8 mouse cellular contexts compared by ENCODE assay signal in genomic region chr7:110727049-110727448, GRCm38 (mm10). TPM values are rescaled to one million over a fixed set of nuclear protein-coding genes. Genes with fewer than 3 reads are reported as not detected.
DNase-seq lines count a peak whose midpoint lies in the region; ATAC-seq and TF ChIP-seq lines count a peak whose summit lies in the region.

No protein-coding gene starts in this region.

- no peaks in the 10 kb centered on the region for H3K36me3 ChIP-seq in heart, postnatal 0 days (replicated peaks; ENCODE audit: control insufficient read depth, insufficient read depth, low read length)
- no peaks in the 10 kb centered on the region for H3K36me3 ChIP-seq in heart, embryonic 11.5 days (ENCODE audit: control insufficient read depth, insufficient read depth, low read length)
- H3K36me3 ChIP-seq in hindbrain, postnatal 0 days (ENCODE audit: insufficient read depth, low read length) = no peaks in the 10 kb centered on the region
- no peaks in the 10 kb centered on the region for H3K36me3 ChIP-seq in midbrain, embryonic 16.5 days (ENCODE audit: control insufficient read depth, insufficient read depth, low read length)

- TF ChIP-seq CTCF in heart, postnatal 0 days (IDR thresholded peaks at IDR 0.05; ENCODE audit: low read depth) = peak; percentile 96
- peak; percentile 96 for TF ChIP-seq CTCF in hindbrain, postnatal 0 days (IDR thresholded peaks at IDR 0.05; ENCODE audit: low read depth)

- no peak overlapping the region for H3K4me2 ChIP-seq in heart, postnatal 0 days (ENCODE audit: low read depth, low read length)
- no peak overlapping the region for H3K4me2 ChIP-seq in heart, embryonic 11.5 days
- H3K4me2 ChIP-seq in hindbrain, postnatal 0 days (ENCODE audit: low read depth, low read length) = no peak overlapping the region
- no peak overlapping the region for H3K4me2 ChIP-seq in midbrain, embryonic 16.5 days (ENCODE audit: low read length)

- TF ChIP-seq EP300 in heart, postnatal 0 days (IDR thresholded peaks at IDR 0.05; ENCODE audit: low read depth) = no peak

- H3K4me3 ChIP-seq in heart, postnatal 0 days (ENCODE audit: low read depth, low read length) = no peak overlapping the region
- H3K4me3 ChIP-seq in heart, embryonic 11.5 days (ENCODE audit: low read depth, low read length) = no peak overlapping the region
- H3K4me3 ChIP-seq in hindbrain, postnatal 0 days (ENCODE audit: low read length) = no peak overlapping the region
- H3K4me3 ChIP-seq in midbrain, embryonic 16.5 days (ENCODE audit: low read depth, low read length) = no peak overlapping the region

- DNase-seq in heart, postnatal 0 days (ENCODE audit: low spot score) = peak; percentile 88
- peak; percentile 78 for DNase-seq in R1 (ENCODE audit: low read depth, low spot score)
- DNase-seq in embryo, embryonic 10.5 days (ENCODE audit: low spot score) = peak; percentile 89
- DNase-seq in hindbrain, postnatal 0 days (ENCODE audit: low spot score) = peak; percentile 93
- peak; percentile 61 for DNase-seq in left cerebral cortex, postnatal 4 days
- peak; percentile 5 to 69 for DNase-seq in thymus, postnatal 10 days (ENCODE audit: low spot score in 2 of 2)

- H3K9ac ChIP-seq in heart, postnatal 0 days (replicated peaks; ENCODE audit: low read depth, low read length) = no peak overlapping the region
- no peak overlapping the region for H3K9ac ChIP-seq in heart, embryonic 11.5 days (ENCODE audit: low read depth, low read length)
- no peak overlapping the region for H3K9ac ChIP-seq in hindbrain, postnatal 0 days (replicated peaks; ENCODE audit: low read length)
- H3K9ac ChIP-seq in midbrain, embryonic 16.5 days (ENCODE audit: low read depth, low read length) = 0 out of 2 replicates have a peak overlapping the region, but pooled peaks have one; percentile 21

- no peaks in the 10 kb centered on the region for H3K27me3 ChIP-seq in heart, postnatal 0 days (ENCODE audit: control insufficient read depth, insufficient read depth, low read length)
- no peaks in the 10 kb centered on the region for H3K27me3 ChIP-seq in heart, embryonic 11.5 days (ENCODE audit: control insufficient read depth, insufficient read depth, low read length)
- H3K27me3 ChIP-seq in hindbrain, postnatal 0 days (ENCODE audit: insufficient read depth, low read length) = no peaks in the 10 kb centered on the region
- no peaks in the 10 kb centered on the region for H3K27me3 ChIP-seq in midbrain, embryonic 16.5 days (ENCODE audit: control insufficient read depth, insufficient read depth, low read depth, low read length)

- WGBS in heart, postnatal 0 days = 25% methylated on average over 2 of the region's 2 CpGs
- WGBS in heart, embryonic 11.5 days (ENCODE audit: insufficient replicate concordance) = 32% methylated on average over 2 of the region's 2 CpGs
- WGBS in hindbrain, postnatal 0 days = 40% methylated on average over 2 of the region's 2 CpGs
- WGBS in midbrain, embryonic 16.5 days = 26% methylated on average over 2 of the region's 2 CpGs

- 0 out of 2 replicates have a peak, but pooled peaks have one; percentile 36 for ATAC-seq in heart, postnatal 0 days (ENCODE audit: insufficient read depth, low read depth)
- no peak for ATAC-seq in heart, embryonic 11.5 days (replicated peaks; ENCODE audit: insufficient number of reproducible peaks, low FRiP score, low TSS enrichment)
- peak; percentile 61 for ATAC-seq in hindbrain, postnatal 0 days
- ATAC-seq in midbrain, embryonic 16.5 days = peak; percentile 68; the same call in 1 of the 2 replicates

- H3K9me3 ChIP-seq in heart, postnatal 0 days (replicated peaks; ENCODE audit: control insufficient read depth, low read length) = no peaks in the 10 kb centered on the region
- H3K9me3 ChIP-seq in heart, embryonic 11.5 days (replicated peaks; ENCODE audit: control insufficient read depth, low read length) = no peaks in the 10 kb centered on the region
- H3K9me3 ChIP-seq in hindbrain, postnatal 0 days (ENCODE audit: low read length) = no peaks in the 10 kb centered on the region
- H3K9me3 ChIP-seq in midbrain, embryonic 16.5 days (replicated peaks; ENCODE audit: control insufficient read depth, low read length, poor library complexity, severe bottlenecking) = no peaks in the 10 kb centered on the region

- intact Hi-C loops in left cerebral cortex, postnatal 4 days (cut with DNase I) = loop anchor here (1.0 kb wide), 1 partner anchor 74 kb away; no protein-coding TSS in a partner anchor

- H3K27ac ChIP-seq in heart, postnatal 0 days (ENCODE audit: low read depth) = no peak overlapping the region
- no peak overlapping the region for H3K27ac ChIP-seq in heart, embryonic 11.5 days (ENCODE audit: low read depth, low read length)
- H3K27ac ChIP-seq in hindbrain, postnatal 0 days = no peak overlapping the region
- no peak overlapping the region for H3K27ac ChIP-seq in midbrain, embryonic 16.5 days (ENCODE audit: low read length)

- H3K4me1 ChIP-seq in heart, postnatal 0 days (ENCODE audit: control insufficient read depth, insufficient read depth) = no peaks in the 10 kb centered on the region
- H3K4me1 ChIP-seq in heart, embryonic 11.5 days (ENCODE audit: control insufficient read depth, insufficient read depth, low read length) = no peaks in the 10 kb centered on the region
- H3K4me1 ChIP-seq in hindbrain, postnatal 0 days (ENCODE audit: insufficient read depth, low read length) = peaks cover 3% of the 10 kb centered on the region; the same call in 1 of the 2 replicates
- H3K4me1 ChIP-seq in midbrain, embryonic 16.5 days (ENCODE audit: control insufficient read depth, insufficient read depth, low read length) = peaks cover 4% of the 10 kb centered on the region; the same call in 1 of the 2 replicates

RNA-seq across cellular contexts. Expression of gene Ampd3, which starts 41.0 kb away (rescaled TPM):
- 12.2 and 19.7 TPM in 2 replicates for total RNA-seq in heart, postnatal 0 days (2014; rRNA removed; ENCODE audit: low replicate concordance)
- polyA plus RNA-seq in heart, postnatal 0 days (2015; fragmentation: Nextera tagmentation; extraction: Ambion mirVana) = 12.8 and 15.6 TPM in 2 replicates
- 6.0 and 8.9 TPM in 2 replicates for polyA plus RNA-seq in heart, embryonic 11.5 days (2014; fragmentation: Nextera tagmentation; extraction: Ambion mirVana)
- total RNA-seq in hindbrain, postnatal 0 days (2014; rRNA removed) = 15.1 and 24.8 TPM in 2 replicates
- 12.4 and 14.3 TPM in 2 replicates for polyA plus RNA-seq in hindbrain, postnatal 0 days (2015; fragmentation: Nextera tagmentation; extraction: Ambion mirVana)
- 10 to 100 TPM; 18.5 to 19.5 TPM for total RNA-seq in left cerebral cortex, postnatal 4 days (2021)
- 10.3 and 13.9 TPM in 2 replicates for polyA plus RNA-seq in midbrain, embryonic 16.5 days (2015; fragmentation: Nextera tagmentation; extraction: Ambion mirVana)

Comparison
In these comparisons a context has a peak if more than half of its experiments do, and no peak if none do; other contexts are left out.
1. DNase-seq: peak in every context shown above with its lines; median percentile 93 in hindbrain, postnatal 0 days; 89 in embryo, embryonic 10.5 days; 88 in heart, postnatal 0 days; 78 in R1; 61 in left cerebral cortex, postnatal 4 days; 37 in thymus, postnatal 10 days.